Mouse (Mus musculus) mouse embryonic stem cell (cell line): ENCODE data around the gene Elovl5.

ENCODE experiments used
- in situ Hi-C, 2 experiments: fragments of 300-500 bp; cut with MboI; formaldehyde crosslinking; loops; 1 replicate in 1 of 2; 3 replicates in 1 of 2; pipeline ENCODE4 v1.14.3; 2019 to 2020; ENCODE audit warnings: low sequenced_read_pairs in 2 of 2, low pct_unique_long_range_greater_than_20kb in 1 of 2, mixed read lengths in 1 of 2; ENCODE audit not compliant: unreplicated experiment in 1 of 2

Gene Elovl5

DNA sequence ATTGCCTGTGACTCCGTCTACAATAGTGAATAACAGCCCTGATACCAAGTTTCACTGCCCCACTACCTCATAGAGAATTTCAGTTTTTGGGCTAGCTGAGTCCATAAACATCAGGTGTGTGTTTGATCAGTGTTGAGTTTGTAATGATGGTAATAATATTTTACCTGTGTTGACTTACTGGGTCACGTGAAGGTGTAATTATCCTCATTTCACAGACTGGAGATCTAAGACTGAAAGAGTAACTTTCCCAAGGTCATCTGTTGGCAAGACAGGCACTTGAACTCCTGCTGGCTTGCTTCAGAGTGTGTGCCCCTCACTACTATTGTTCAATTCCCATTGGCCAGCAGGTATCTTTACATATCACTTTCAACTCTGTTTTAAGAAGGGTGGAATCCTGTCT, 31.1 kb downstream of the Elovl5 start:
- in situ Hi-C loops: no loop called here

GRCm38 (mm10) chr9:77949753-77950268, 32.6 kb downstream of the Elovl5 start:
- in situ Hi-C loops: no loop called here

DNA sequence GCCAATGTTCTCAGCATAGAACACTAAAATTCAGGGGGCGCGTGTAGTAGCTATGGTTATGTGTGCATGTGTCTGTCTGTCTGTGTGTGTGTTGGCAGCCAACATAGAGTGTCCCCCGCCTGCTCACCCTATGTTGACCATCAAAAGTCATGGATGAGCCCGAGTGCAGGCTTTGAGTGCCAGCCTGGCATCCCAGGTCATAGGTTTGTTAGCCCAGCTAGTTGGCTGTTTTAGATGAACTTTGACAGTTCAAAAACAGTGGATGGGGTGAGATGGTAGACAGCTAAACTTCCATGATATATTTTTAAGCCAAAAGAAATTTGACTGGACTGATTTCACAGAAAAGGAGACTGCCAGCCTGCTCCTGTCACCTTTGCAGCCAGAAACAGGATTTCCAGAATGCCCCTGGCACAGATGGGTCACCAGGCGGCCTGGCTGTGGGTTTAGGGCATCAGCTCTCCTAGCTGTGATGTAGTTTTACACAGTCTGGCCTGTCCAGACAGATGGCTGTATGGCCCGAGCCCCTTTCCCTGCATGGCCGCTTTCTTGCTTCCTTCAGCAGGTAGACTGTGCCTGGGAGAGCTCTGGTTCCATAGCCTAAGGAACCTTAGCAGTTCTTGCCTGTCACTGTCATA, 33.8 kb downstream of the Elovl5 start:
- in situ Hi-C loops: no loop called here

- in situ Hi-C loops: no loop called here
These were observed 34.8 kb downstream of the Elovl5 start for GRCm38 (mm10) chr9:77951971-77952370.

DNA sequence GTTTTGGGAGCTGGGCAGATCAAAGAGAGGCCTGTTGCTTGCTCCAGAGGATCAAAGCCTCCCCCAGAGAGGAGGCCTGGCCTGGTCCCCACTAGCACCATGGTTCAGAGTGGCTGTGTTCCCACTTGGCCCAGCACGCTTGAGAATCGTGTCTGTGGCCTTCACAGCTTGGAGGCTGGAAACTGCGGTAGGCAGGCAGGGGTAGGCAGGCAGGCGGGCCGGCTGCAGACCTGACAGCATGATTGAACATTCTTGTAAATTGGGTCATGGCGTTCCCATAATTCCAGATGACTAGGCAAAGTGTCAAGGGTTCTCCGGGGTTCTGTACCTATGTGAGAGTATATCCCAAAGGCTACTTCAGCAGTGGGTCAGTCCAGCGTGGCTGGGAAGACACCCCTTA, 35.9 kb downstream of the Elovl5 start:
- in situ Hi-C loops: no loop called here

DNA sequence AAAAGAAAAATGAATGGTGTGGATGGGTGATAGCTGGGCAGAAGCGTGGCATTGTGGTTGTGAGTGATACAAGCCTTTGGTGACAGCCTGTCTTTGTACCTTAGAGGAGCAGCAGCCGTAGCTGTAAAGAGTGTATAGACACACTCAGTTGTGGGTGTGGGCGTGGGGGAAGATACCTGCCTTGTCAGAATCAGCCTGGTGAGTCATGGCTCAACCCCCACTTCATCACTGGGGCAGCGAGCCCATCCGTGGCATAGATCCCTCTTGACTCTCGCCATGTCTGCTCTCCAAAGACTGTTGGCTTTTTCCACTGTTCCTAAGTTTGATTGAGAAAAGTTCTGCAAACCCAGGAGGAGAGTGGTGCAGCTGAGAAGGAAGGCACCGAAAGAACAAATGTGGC, 37.3 kb downstream of the Elovl5 start:
- in situ Hi-C loops: no loop called here

GRCm38 (mm10) chr9:77954981-77955380, 37.8 kb downstream of the Elovl5 start:
- in situ Hi-C loops: no loop called here

GRCm38 (mm10) chr9:77955511-77955910, 38.3 kb downstream of the Elovl5 start:
- in situ Hi-C loops: no loop called here

- in situ Hi-C loops: no loop called here
These were observed 38.8 kb downstream of the Elovl5 start for GRCm38 (mm10) chr9:77955964-77956363.

DNA sequence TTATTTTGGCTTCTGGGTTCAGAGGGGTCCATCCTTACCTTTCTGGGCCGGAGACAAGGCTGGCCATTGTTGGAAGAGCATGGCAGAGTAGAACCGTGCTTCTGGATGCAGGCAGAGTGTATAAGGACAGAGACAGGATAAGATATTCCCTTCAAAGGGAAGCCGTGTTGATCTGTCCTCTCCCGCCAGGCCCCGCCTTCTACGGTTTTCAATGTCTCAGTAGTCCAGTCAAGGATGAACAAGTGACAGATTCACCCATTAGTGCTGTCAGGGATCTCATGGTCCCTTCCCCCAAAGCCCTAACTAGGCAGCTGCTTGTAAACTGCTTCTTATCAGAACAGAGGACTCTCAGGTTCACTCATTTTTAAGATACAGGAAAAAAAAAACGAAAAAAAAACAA, 41.2 kb downstream of the Elovl5 start:
- in situ Hi-C loops: no loop called here

- in situ Hi-C loops: no loop called here
These were observed 42.6 kb downstream of the Elovl5 start for GRCm38 (mm10) chr9:77959759-77960158.

DNA sequence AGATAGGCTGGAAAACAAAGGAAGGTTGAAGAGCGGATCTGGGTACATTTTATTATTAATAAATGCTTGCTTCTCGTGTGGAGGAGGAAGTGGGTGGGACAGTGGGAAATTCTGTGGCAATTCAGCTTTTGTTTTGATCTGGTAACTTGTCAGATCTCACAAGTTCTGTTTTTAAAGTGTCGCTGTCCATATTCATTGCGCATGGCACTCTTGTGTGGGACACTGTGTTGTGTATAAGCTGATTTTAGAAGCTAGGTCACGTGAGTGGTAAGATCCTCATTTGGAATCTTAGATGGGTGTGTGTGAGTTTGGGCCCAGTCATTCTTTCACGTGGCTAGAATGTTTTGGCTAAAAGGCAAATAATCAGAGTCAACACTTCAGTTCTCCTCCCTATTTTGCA, 44.2 kb downstream of the Elovl5 start:
- in situ Hi-C loops: no loop called here

DNA sequence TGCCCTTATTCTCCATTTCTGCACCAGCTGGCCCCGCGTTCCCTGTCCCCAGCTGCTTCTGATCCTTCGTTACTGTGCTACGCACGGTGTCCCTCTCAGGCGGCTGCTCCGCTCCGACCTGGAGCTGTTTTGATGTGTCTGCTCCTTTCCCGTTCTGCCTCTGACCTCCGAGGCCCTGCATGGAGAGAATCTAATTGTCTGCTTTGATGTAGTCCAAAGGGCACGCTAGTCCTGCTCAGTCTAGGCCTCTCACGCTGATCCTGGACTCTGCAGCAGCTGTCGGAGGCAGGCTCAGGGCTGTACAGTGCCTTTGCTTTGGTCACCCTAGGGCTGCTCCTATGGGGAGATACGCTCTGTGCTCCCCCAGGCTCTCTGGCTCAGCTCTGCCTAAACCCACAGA, 46.9 kb downstream of the Elovl5 start:
- in situ Hi-C loops: no loop called here

GRCm38 (mm10) chr9:77965287-77965686, 48.1 kb downstream of the Elovl5 start:
- in situ Hi-C loops: no loop called here

DNA sequence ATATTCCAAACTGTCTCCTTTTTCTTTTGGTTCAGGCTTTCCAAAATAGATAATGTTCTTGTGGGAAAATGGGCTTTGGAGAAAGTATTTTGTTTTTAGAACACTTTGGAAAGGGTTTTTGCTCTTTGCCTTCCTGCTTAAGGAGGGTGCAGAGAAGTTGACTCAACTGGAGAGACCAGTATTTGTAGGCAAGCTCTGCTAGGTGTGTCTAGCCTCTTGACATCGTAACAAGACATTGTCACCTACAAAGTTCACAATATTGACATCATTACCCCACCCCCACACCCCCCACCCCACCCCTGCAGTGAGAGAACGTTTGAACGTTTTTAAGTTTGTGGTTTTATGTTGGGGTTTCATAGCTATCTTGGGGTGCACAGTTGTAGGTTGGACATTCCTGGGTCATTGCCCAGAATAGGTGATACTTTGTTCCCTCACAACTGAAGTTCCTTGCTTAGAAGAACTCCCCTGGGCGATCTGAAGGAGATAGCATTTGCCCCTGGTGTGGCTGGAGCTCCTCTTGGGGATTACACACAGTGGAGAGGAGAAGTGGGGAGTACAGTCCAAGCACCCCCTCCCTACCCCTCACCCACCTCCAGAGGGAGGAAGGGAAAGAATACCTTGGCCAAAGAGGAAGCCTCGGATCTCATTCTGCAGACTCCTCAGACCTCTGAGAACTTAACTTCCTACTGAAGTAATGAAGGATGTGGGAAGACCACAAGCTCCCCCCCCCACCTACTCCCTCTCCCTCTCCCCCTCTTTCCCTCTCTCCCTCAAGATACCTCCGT, 48.8 kb downstream of the Elovl5 start:
- in situ Hi-C loops: no loop called here

- in situ Hi-C loops: no loop called here
These were observed 49.7 kb downstream of the Elovl5 start for GRCm38 (mm10) chr9:77966861-77967260.

- in situ Hi-C loops: no loop called here
These were observed 50.5 kb downstream of the Elovl5 start for GRCm38 (mm10) chr9:77967584-77968163.

DNA sequence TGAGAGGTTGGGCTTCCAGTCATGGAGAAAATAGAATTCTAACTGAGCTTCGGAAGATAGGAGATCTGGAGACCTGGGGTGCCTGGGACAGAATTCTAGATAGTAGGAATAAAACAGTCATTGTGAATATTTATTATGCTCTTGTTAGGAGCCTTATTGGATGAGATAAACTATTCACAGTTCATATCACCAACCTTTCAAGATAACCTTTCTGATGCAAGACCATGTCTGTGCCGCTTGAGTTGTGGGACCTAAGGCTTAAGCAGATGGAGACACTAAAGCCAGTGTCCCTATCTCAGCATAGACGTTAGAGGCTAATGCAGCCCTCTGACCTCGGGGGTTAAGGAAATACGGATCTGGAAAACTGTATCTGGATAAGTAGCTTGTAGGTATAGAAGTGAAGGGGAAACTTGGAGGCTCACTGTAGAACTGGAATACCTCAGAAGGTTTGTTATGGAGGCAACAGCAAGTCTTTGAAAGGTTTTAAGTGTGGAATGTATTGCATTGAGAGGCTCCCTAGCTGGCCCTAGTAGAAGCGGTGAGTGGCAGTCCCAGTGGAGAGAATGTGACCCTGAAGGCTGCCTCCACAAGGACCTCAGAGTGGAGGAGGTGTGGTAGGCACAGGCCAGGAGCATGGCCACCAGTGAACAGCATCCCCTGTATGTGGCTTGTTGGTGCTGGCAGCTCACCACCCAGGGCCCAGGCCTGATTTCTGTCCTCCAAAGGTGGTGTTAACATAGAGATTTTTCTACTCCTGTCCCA, 52.2 kb downstream of the Elovl5 start:
- in situ Hi-C loops: no loop called here

DNA sequence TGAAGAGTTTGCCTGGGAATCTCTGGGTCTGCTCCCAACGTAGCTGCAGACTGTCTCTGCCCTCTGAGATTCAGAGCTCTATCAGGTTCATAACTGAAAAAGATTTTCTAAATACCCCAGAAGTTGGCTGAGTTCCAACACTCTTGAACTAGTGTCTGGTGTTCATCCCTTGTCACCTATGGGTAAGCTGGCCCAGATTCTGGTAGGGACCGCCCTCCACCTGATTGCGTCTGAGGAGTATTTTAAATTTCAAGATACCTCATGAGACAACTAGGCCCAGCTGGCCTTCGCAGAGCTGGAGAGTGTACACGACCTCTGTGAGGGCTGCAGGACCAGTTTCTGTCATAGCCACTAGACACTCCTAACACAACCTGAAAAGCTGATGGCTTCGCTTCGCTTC, 61.8 kb downstream of the Elovl5 start:
- in situ Hi-C loops: no loop called here
